Mouse (Mus musculus) lung, adult 2 months (tissue): ENCODE results near the gene Tnfsf11. TPM values are rescaled to one million over a fixed set of nuclear protein-coding genes. Genes with fewer than 3 reads are reported as not detected.

ENCODE experiments used
- DNase-seq: peaks from one replicate; pipeline ENCODE4 v3.0.0; 2022
- H3K4me1 ChIP-seq: fragments of 200-500 bp; 2 replicates; pipeline ENCODE4 v1.6.1; 2011; ENCODE audit warnings: low read length; ENCODE audit not compliant: control insufficient read depth, insufficient read depth
- H3K4me3 ChIP-seq: fragments of 200-500 bp; replicated peaks from 2 replicates; pipeline ENCODE3; 2011; ENCODE audit warnings: low read depth, mild to moderate bottlenecking, control low read depth, low read length; ENCODE audit errors: extremely low read depth
- CTCF ChIP-seq: fragments of 200-500 bp; IDR thresholded peaks from 2 replicates; pipeline ENCODE4 v1.5.1; 2011; ENCODE audit warnings: mild to moderate bottlenecking, low read length, control low read depth; ENCODE audit not compliant: insufficient read depth
- POLR2A ChIP-seq: fragments of 200-500 bp; IDR thresholded peaks from 2 replicates; pipeline ENCODE4 v1.6.1; 2011; ENCODE audit warnings: low read depth, mild to moderate bottlenecking, control low read depth, low read length, borderline replicate concordance; ENCODE audit errors: extremely low read depth
- WGBS: fragments of 180-500 bp; shearing (Covaris S2); methylation state at CpG from one replicate; pipeline ENCODE4 v1.1.7; 2018; 5-methylcytosine and 5-hydroxymethylcytosine counted together
- polyA plus RNA-seq: library from polyadenylated mRNA; depleted of rRNA; stranded (reverse); fragments of >200 nt; gene quantifications from 2 replicates; pipeline ENCODE4 v1.2.3, GENCODE M21; 2012; rRNA removed

Tnfsf11 gene
- polyA plus RNA-seq, 1 experiment, result 0.08 TPM

GRCm38 (mm10) chr14:78262596-78262995 is 45.2 kb downstream of the Tnfsf11 start:
- H3K4me3 ChIP-seq, result no peak overlapping the region
- WGBS, result 78% methylated on average over 7 of the region's 7 CpGs
- TF ChIP-seq CTCF (no peak), POLR2A (no peak)
- DNase-seq, result no peak
- H3K4me1 ChIP-seq, result no peaks in the 10 kb centered on the region

GRCm38 (mm10) chr14:78261246-78261645 is 46.6 kb downstream of the Tnfsf11 start:
- 66% methylated on average over 7 of the region's 7 CpGs for WGBS
- TF ChIP-seq CTCF (no peak), POLR2A (no peak)
- no peak for DNase-seq
- Histone ChIP-seq H3K4me3 (no peak overlapping the region), H3K4me1 (no peaks in the 10 kb centered on the region)

- TF ChIP-seq POLR2A (no peak), CTCF (no peak)
These were observed 53.8 kb downstream of the Tnfsf11 start for GRCm38 (mm10) chr14:78254017-78254416.

GRCm38 (mm10) chr14:78246601-78247000 is 61.2 kb downstream of the Tnfsf11 start:
- no peak for DNase-seq
- no peak overlapping the region for H3K4me3 ChIP-seq
- H3K4me1 ChIP-seq, result no peaks in the 10 kb centered on the region
- TF ChIP-seq CTCF (no peak), POLR2A (no peak)
- WGBS, result 89% methylated on average over 5 of the region's 5 CpGs

More at GRCm38 (mm10) chr14:78254017-78254416, 53.8 kb downstream of the Tnfsf11 start:
- Histone ChIP-seq H3K4me1 (no peaks in the 10 kb centered on the region), H3K4me3 (no peak overlapping the region)
- WGBS, result 85% methylated on average over 7 of the region's 7 CpGs
- no peak for DNase-seq

GRCm38 (mm10) chr14:78244811-78245210 is 63.0 kb downstream of the Tnfsf11 start:
- Histone ChIP-seq H3K4me3 (no peak overlapping the region), H3K4me1 (no peaks in the 10 kb centered on the region)
- TF ChIP-seq CTCF (no peak), POLR2A (no peak)
- WGBS, result 52% methylated on average over 4 of the region's 4 CpGs
- DNase-seq, result no peak

- 84% methylated on average over 6 of the region's 6 CpGs for WGBS
- TF ChIP-seq CTCF (no peak), POLR2A (no peak)
- no peak for DNase-seq
- Histone ChIP-seq H3K4me3 (no peak overlapping the region), H3K4me1 (no peaks in the 10 kb centered on the region)
These were observed 68.5 kb downstream of the Tnfsf11 start for GRCm38 (mm10) chr14:78239346-78239745.

- Histone ChIP-seq H3K4me3 (no peak overlapping the region), H3K4me1 (no peaks in the 10 kb centered on the region)
- TF ChIP-seq CTCF, result no peak
- no peak for TF ChIP-seq POLR2A
- DNase-seq, result no peak
- 56% methylated on average over 6 of the region's 6 CpGs for WGBS
These were observed 70.6 kb downstream of the Tnfsf11 start for GRCm38 (mm10) chr14:78237238-78237637.

GRCm38 (mm10) chr14:78236144-78236543 is 71.7 kb downstream of the Tnfsf11 start:
- 46% methylated on average over 4 of the region's 4 CpGs for WGBS
- H3K4me1 ChIP-seq, result no peaks in the 10 kb centered on the region
- DNase-seq, result peak; percentile 6

GRCm38 (mm10) chr14:78235296-78235695 is 72.5 kb downstream of the Tnfsf11 start:
- Histone ChIP-seq H3K4me1 (no peaks in the 10 kb centered on the region), H3K4me3 (no peak overlapping the region)
- 43% methylated on average over 3 of the region's 3 CpGs for WGBS
- DNase-seq, result no peak
- TF ChIP-seq POLR2A (no peak), CTCF (no peak)

More at GRCm38 (mm10) chr14:78236144-78236543, 71.7 kb downstream of the Tnfsf11 start:
- H3K4me3 ChIP-seq, result no peak overlapping the region
- TF ChIP-seq POLR2A (no peak), CTCF (no peak)

- WGBS, result 57% methylated on average over 4 of the region's 4 CpGs
- no peak for DNase-seq
- H3K4me1 ChIP-seq, result no peaks in the 10 kb centered on the region
- no peak overlapping the region for H3K4me3 ChIP-seq
- TF ChIP-seq CTCF, result no peak
- TF ChIP-seq POLR2A, result no peak
These were observed 78.8 kb downstream of the Tnfsf11 start for GRCm38 (mm10) chr14:78229012-78229411.

Other genes with a start within 250 kb of the Tnfsf11 start
- gene Fam216b, start 219.0 kb downstream of the Tnfsf11 start, polyA plus RNA-seq, result 4.7 and 5.5 TPM in 2 replicates
- gene Akap11, start 228.8 kb upstream of the Tnfsf11 start, polyA plus RNA-seq, result 5.3 and 10.2 TPM in 2 replicates